Mouse (Mus musculus) heart, adult 2 months (tissue): ENCODE measurements around the gene 1700122O11Rik. TPM values are rescaled to one million over a fixed set of nuclear protein-coding genes. Genes with fewer than 3 reads are reported as not detected.

Experiments used
- DNase-seq, 2 experiments: peaks; one replicate each; pipeline ENCODE4 v3.0.0; 2021
- H3K27ac ChIP-seq: fragments of 200-600 bp; 2 replicates; pipeline ENCODE4 v1.8.1; 2022
- H3K27me3 ChIP-seq: fragments of 200-500 bp; 2 replicates; pipeline ENCODE4 v1.6.1; 2012; ENCODE audit warnings: mild to moderate bottlenecking, low read length, inconsistent platforms, mixed read lengths; ENCODE audit not compliant: control insufficient read depth, insufficient read depth
- H3K36me3 ChIP-seq: fragments of 200-500 bp; 2 replicates; pipeline ENCODE4 v1.6.1; 2012; ENCODE audit warnings: low read length, inconsistent platforms; ENCODE audit not compliant: control insufficient read depth, insufficient read depth
- H3K4me1 ChIP-seq: fragments of 200-500 bp; 2 replicates; pipeline ENCODE4 v1.6.1; 2011; ENCODE audit warnings: low read length; ENCODE audit not compliant: control insufficient read depth, insufficient read depth
- H3K4me3 ChIP-seq: fragments of 200-600 bp; 2 replicates; pipeline ENCODE4 v1.8.1; 2022
- H3K79me2 ChIP-seq: fragments of 200-500 bp; replicated peaks from 2 replicates; pipeline ENCODE4 v1.6.1; 2012; ENCODE audit warnings: mild to moderate bottlenecking, inconsistent platforms, low read length, moderate library complexity, mixed read lengths; ENCODE audit not compliant: control insufficient read depth, insufficient read depth
- H3K9ac ChIP-seq: fragments of 200-500 bp; 2 replicates; pipeline ENCODE4 v1.6.1; 2012; ENCODE audit warnings: low read depth, mild to moderate bottlenecking, control low read depth, inconsistent platforms, low read length, mixed read lengths
- CTCF ChIP-seq: fragments of 200-600 bp; IDR thresholded peaks from 2 replicates; pipeline ENCODE4 v1.8.1; 2022; ENCODE audit warnings: antibody characterized with exemption, mild to moderate bottlenecking, moderate library complexity
- EP300 ChIP-seq: fragments of 200-500 bp; IDR thresholded peaks from 2 replicates; pipeline ENCODE4 v1.6.1; 2011; ENCODE audit warnings: low read depth, low read length, control low read depth; ENCODE audit not compliant: insufficient read depth
- POLR2A ChIP-seq: fragments of 200-500 bp; IDR thresholded peaks from 2 replicates; pipeline ENCODE4 v1.6.1; 2011; ENCODE audit warnings: mild to moderate bottlenecking, low read depth, low read length, control low read depth; ENCODE audit not compliant: insufficient read depth
- WGBS: fragments of 180-500 bp; shearing (Covaris S2); methylation state at CpG from one replicate; pipeline ENCODE4 v1.1.7; 2018; 5-methylcytosine and 5-hydroxymethylcytosine counted together
- intact Hi-C: fragments of 180-260 bp; cut with DNase I; formaldehyde crosslinking; loops from one replicate; pipeline ENCODE4 v1.15.1; 2025
- polyA plus RNA-seq: library from polyadenylated mRNA; depleted of rRNA; stranded (reverse); fragments of >200 nt; gene quantifications from 2 replicates; pipeline ENCODE4 v1.2.3, GENCODE M21; 2012; rRNA removed
- total RNA-seq, 2 experiments: library from RNA; stranded (reverse); gene quantifications; 2 replicates each; pipeline ENCODE4 v1.2.3; 2021

Gene 1700122O11Rik
- total and polyA plus RNA-seq, 3 experiments, result not detected

DNA sequence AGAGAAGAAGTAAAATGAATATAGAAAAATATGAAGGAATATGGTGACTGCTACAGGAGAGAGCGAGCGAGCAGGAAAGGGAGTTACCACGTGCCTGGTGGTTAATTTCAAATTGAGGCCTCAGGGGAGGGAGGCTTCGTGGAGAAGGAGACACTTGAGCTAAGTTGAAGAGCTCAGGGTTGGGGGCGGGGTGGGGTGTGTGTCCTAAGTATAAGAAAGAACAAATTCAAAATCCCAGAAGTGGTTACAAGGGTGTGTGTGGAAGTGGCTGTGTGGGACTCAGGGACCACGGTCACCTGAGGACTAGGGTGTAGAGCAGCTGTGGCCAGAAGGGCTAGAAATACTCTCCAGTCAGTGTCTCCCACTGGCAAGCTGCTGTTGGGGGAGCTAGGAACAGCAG is 38.7 kb downstream of the 1700122O11Rik start:
- H3K27ac ChIP-seq, result no peak overlapping the region
- 67% methylated on average over 6 of the region's 6 CpGs for WGBS
- H3K36me3 ChIP-seq, result no peaks in the 10 kb centered on the region
- H3K79me2 ChIP-seq, result no peaks in the 10 kb centered on the region
- H3K4me1 ChIP-seq, result no peaks in the 10 kb centered on the region
- H3K27me3 ChIP-seq, result no peaks in the 10 kb centered on the region
- no peak overlapping the region for H3K4me3 ChIP-seq
- H3K9ac ChIP-seq, result no peak overlapping the region
- intact Hi-C loops, result no loop called here
- no peak for DNase-seq
- no peak for TF ChIP-seq EP300
- no peak for TF ChIP-seq CTCF
- no peak for TF ChIP-seq POLR2A

DNA sequence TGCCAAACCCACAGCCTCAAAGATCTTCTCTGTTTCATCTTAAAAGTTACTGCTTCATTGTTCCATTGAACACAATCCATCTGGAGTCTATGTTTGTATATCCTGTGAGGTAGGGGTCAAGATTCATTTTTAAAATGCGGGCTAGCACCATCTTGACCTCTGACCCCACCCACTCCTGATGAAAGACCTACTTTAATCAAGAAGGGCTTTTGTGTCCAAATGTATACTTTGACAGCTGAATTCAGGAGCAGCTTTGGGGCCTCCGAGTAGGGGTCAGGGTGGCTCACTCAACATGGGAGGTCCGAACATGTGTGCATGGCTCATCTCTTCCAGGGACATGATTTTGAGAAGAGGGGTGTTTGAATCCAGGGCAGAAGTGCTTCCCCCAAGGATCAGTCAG is 40.3 kb downstream of the 1700122O11Rik start:
- Histone ChIP-seq H3K36me3 (no peaks in the 10 kb centered on the region), H3K27me3 (no peaks in the 10 kb centered on the region), H3K27ac (no peak overlapping the region), H3K79me2 (no peaks in the 10 kb centered on the region), H3K9ac (no peak overlapping the region), H3K4me3 (no peak overlapping the region), H3K4me1 (no peaks in the 10 kb centered on the region)
- TF ChIP-seq EP300 (no peak), CTCF (no peak), POLR2A (no peak)
- 73% methylated on average over 3 of the region's 3 CpGs for WGBS
- no peak for DNase-seq
- intact Hi-C loops, result no loop called here

DNA sequence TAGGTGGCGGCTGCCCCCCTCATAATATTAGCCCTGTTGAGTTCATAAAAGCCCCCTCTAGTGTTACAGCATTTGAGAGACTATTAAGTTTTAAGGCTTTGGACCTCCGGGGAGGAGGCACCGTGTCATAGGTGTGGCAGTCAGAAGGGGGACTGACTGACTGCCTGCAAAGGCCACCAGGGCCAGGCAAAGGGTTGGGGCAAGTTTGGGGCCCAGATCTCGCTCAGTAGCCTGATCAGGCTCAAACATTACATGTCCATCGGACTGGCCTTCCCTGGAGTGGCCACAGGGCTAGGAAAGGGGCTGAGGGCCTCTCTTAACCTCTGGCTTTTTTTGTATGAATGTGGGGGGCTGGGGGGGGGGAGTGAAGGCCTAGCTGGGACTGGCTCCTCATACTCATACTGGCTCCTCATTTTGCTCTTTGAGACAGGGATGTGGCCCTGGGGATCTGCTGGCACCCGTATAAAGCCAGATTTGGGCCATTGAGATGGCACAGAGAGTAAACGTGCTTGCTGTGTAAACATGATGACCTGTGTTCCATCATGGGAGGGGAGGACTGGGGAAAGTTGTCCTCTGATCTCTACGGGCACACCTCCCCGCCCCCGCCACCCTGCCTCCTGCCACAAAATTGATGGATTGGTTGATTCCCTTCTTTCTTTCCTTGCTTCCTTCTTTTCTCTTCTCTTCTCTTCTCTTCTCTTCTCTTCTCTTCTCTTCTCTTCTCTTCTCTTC is 47.5 kb downstream of the 1700122O11Rik start:
- 81% methylated on average over 10 of the region's 10 CpGs for WGBS
- no peak overlapping the region for H3K9ac ChIP-seq

DNA sequence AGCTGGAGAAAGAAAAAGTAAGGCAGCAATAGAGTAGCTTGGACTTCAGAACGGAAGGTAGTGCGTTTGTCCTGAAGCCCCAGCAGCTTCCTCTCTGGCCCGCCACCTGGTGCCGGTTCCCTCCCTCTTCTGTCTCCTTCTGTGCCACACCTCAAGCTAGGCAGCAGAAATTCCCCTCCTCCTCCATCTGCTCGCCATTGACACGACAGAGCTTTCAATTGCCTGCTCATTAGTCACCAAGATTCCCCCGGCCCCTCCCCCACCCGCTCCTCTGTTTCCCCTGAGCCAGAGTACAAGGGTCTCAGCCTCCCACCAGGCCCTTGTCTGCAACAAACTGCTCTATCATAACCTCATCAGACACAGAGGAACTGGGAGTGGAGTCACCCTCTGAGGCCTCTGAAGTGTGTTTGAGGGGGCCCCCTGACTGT is 48.1 kb downstream of the 1700122O11Rik start:
- Histone ChIP-seq H3K4me1 (no peaks in the 10 kb centered on the region), H3K79me2 (no peaks in the 10 kb centered on the region), H3K27me3 (no peaks in the 10 kb centered on the region), H3K27ac (no peak overlapping the region), H3K36me3 (no peaks in the 10 kb centered on the region), H3K4me3 (no peak overlapping the region), H3K9ac (no peak overlapping the region)
- intact Hi-C loops, result no loop called here
- TF ChIP-seq CTCF (no peak), POLR2A (no peak), EP300 (no peak)
- no peak for DNase-seq
- 52% methylated on average over 8 of the region's 8 CpGs for WGBS

More for the DNA sequence above, 47.5 kb downstream of the 1700122O11Rik start:
- Histone ChIP-seq H3K27ac (no peak overlapping the region), H3K36me3 (no peaks in the 10 kb centered on the region), H3K4me3 (no peak overlapping the region), H3K79me2 (no peaks in the 10 kb centered on the region), H3K27me3 (no peaks in the 10 kb centered on the region), H3K4me1 (no peaks in the 10 kb centered on the region)
- DNase-seq, result no peak
- intact Hi-C loops, result no loop called here
- TF ChIP-seq EP300 (no peak), POLR2A (no peak)

DNA sequence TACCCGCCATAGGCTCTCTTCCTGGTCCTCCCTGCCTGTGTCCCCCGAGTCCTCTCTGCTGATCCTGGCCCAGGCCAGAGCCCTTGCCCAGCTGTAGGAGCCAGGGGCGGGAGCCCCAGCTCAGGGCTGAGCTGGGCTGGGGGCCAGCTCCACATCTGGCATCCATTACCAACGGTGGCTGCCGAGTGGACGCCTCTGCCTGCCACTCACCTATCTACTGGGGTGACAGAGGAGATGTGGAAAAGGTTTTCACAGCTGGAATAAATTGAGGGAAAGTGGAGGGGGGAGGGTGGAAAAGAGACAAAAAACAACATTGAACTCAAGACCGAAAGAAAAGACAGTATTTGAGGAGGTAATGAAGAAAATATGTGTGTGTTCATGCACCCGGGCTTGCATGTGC is 49.3 kb downstream of the 1700122O11Rik start:
- H3K9ac ChIP-seq, result no peak overlapping the region
- TF ChIP-seq CTCF (no peak), POLR2A (no peak), EP300 (no peak)
- H3K27ac ChIP-seq, result no peak overlapping the region
- no peaks in the 10 kb centered on the region for H3K79me2 ChIP-seq
- intact Hi-C loops, result no loop called here
- DNase-seq, result no peak
- H3K4me3 ChIP-seq, result no peak overlapping the region
- H3K4me1 ChIP-seq, result no peaks in the 10 kb centered on the region
- no peaks in the 10 kb centered on the region for H3K27me3 ChIP-seq
- H3K36me3 ChIP-seq, result no peaks in the 10 kb centered on the region
- 39% methylated on average over 8 of the region's 8 CpGs for WGBS

DNA sequence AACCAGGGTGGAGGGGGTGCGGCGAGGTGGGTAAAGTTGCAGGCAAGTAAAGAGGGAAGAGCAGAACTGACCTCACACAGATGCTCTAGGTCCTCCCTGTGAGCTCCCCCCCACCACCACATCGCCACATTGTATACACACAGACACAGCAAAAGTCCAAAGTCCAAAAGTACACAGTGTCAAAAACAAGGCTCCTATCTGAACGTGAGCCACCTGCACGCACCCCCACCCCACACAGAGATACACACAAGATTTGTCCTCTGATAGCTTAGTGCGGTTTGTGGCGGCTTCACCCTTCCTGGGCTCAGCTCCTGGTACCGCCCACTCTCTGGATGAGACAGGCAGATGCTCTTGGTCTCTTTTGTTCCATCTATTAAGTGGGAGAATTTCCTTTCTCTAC is 50.0 kb downstream of the 1700122O11Rik start:
- intact Hi-C loops, result no loop called here
- 91% methylated on average over 8 of the region's 8 CpGs for WGBS
- Histone ChIP-seq H3K36me3 (no peaks in the 10 kb centered on the region), H3K4me1 (no peaks in the 10 kb centered on the region), H3K9ac (no peak overlapping the region), H3K27me3 (no peaks in the 10 kb centered on the region), H3K27ac (no peak overlapping the region), H3K79me2 (no peaks in the 10 kb centered on the region), H3K4me3 (no peak overlapping the region)
- no peak for DNase-seq
- no peak for TF ChIP-seq POLR2A
- TF ChIP-seq EP300, result no peak
- no peak for TF ChIP-seq CTCF

Other genes with a start within 250 kb of the 1700122O11Rik start
- 1 to 10 TPM; 1.8 to 2.0 TPM for gene Mdfi, start 203.6 kb downstream of the 1700122O11Rik start, total RNA-seq
- gene Mdfi, start 203.6 kb downstream of the 1700122O11Rik start, polyA plus RNA-seq, result 9.6 and 11.1 TPM in 2 replicates
- 10 to 100 TPM; 10.0 to 11.7 TPM for gene Foxp4, start 113.6 kb downstream of the 1700122O11Rik start, total RNA-seq
- 10.2 and 13.7 TPM in 2 replicates for gene Foxp4, start 113.6 kb downstream of the 1700122O11Rik start, polyA plus RNA-seq
- gene 1700067P10Rik, start 51.0 kb upstream of the 1700122O11Rik start, total RNA-seq, result not detected
- not detected in 2 replicates for gene 1700067P10Rik, start 51.0 kb upstream of the 1700122O11Rik start, polyA plus RNA-seq
- not detected for gene 9830107B12Rik, start 108.0 kb upstream of the 1700122O11Rik start, total RNA-seq
- gene 9830107B12Rik, start 108.0 kb upstream of the 1700122O11Rik start, polyA plus RNA-seq, result 0.06 and 0.08 TPM in 2 replicates
- not detected for gene A530064D06Rik, start 129.0 kb upstream of the 1700122O11Rik start, total RNA-seq
- gene A530064D06Rik, start 129.0 kb upstream of the 1700122O11Rik start, polyA plus RNA-seq, result 0.18 and 0.20 TPM in 2 replicates
- under 1 TPM in 1 of 2 experiments, not detected in 1; 0.10 TPM for gene Trem1, start 194.5 kb upstream of the 1700122O11Rik start, total RNA-seq
- 0.09 and 0.10 TPM in 2 replicates for gene Trem1, start 194.5 kb upstream of the 1700122O11Rik start, polyA plus RNA-seq
- under 1 TPM in 1 of 2 experiments, not detected in 1; 0.26 TPM for gene Trem3, start 209.5 kb upstream of the 1700122O11Rik start, total RNA-seq
- gene Trem3, start 209.5 kb upstream of the 1700122O11Rik start, polyA plus RNA-seq, result 0.23 TPM in 1 of 2 replicates, not detected in the other
- under 1 TPM in 1 of 2 experiments, not detected in 1; 0.31 TPM for gene Treml4, start 226.0 kb upstream of the 1700122O11Rik start, total RNA-seq
- gene Treml4, start 226.0 kb upstream of the 1700122O11Rik start, polyA plus RNA-seq, result 0.76 and 1.9 TPM in 2 replicates